Mouse (Mus musculus) heart, adult 2 months (tissue): ENCODE data around the gene Fam198a. TPM values are rescaled to one million over a fixed set of nuclear protein-coding genes. Genes with fewer than 3 reads are reported as not detected.

ENCODE experiments used
- DNase-seq, 2 experiments: peaks; one replicate each; pipeline ENCODE4 v3.0.0; 2021
- H3K27ac ChIP-seq: fragments of 200-600 bp; 2 replicates; pipeline ENCODE4 v1.8.1; 2022
- H3K27me3 ChIP-seq: fragments of 200-500 bp; 2 replicates; pipeline ENCODE4 v1.6.1; 2012; ENCODE audit warnings: mild to moderate bottlenecking, low read length, inconsistent platforms, mixed read lengths; ENCODE audit not compliant: control insufficient read depth, insufficient read depth
- H3K36me3 ChIP-seq: fragments of 200-500 bp; 2 replicates; pipeline ENCODE4 v1.6.1; 2012; ENCODE audit warnings: low read length, inconsistent platforms; ENCODE audit not compliant: control insufficient read depth, insufficient read depth
- H3K4me1 ChIP-seq: fragments of 200-500 bp; 2 replicates; pipeline ENCODE4 v1.6.1; 2011; ENCODE audit warnings: low read length; ENCODE audit not compliant: control insufficient read depth, insufficient read depth
- H3K4me3 ChIP-seq: fragments of 200-600 bp; 2 replicates; pipeline ENCODE4 v1.8.1; 2022
- H3K79me2 ChIP-seq: fragments of 200-500 bp; replicated peaks from 2 replicates; pipeline ENCODE4 v1.6.1; 2012; ENCODE audit warnings: mild to moderate bottlenecking, inconsistent platforms, low read length, moderate library complexity, mixed read lengths; ENCODE audit not compliant: control insufficient read depth, insufficient read depth
- H3K9ac ChIP-seq: fragments of 200-500 bp; 2 replicates; pipeline ENCODE4 v1.6.1; 2012; ENCODE audit warnings: low read depth, mild to moderate bottlenecking, control low read depth, inconsistent platforms, low read length, mixed read lengths
- CTCF ChIP-seq: fragments of 200-600 bp; IDR thresholded peaks from 2 replicates; pipeline ENCODE4 v1.8.1; 2022; ENCODE audit warnings: antibody characterized with exemption, mild to moderate bottlenecking, moderate library complexity
- EP300 ChIP-seq: fragments of 200-500 bp; IDR thresholded peaks from 2 replicates; pipeline ENCODE4 v1.6.1; 2011; ENCODE audit warnings: low read depth, low read length, control low read depth; ENCODE audit not compliant: insufficient read depth
- POLR2A ChIP-seq: fragments of 200-500 bp; IDR thresholded peaks from 2 replicates; pipeline ENCODE4 v1.6.1; 2011; ENCODE audit warnings: mild to moderate bottlenecking, low read depth, low read length, control low read depth; ENCODE audit not compliant: insufficient read depth
- WGBS: fragments of 180-500 bp; shearing (Covaris S2); methylation state at CpG from one replicate; pipeline ENCODE4 v1.1.7; 2018; 5-methylcytosine and 5-hydroxymethylcytosine counted together
- intact Hi-C: fragments of 180-260 bp; cut with DNase I; formaldehyde crosslinking; loops from one replicate; pipeline ENCODE4 v1.15.1; 2025
- polyA plus RNA-seq: library from polyadenylated mRNA; depleted of rRNA; stranded (reverse); fragments of >200 nt; gene quantifications from 2 replicates; pipeline ENCODE4 v1.2.3, GENCODE M21; 2012
- total RNA-seq, 2 experiments: library from RNA; stranded (reverse); gene quantifications; 2 replicates each; pipeline ENCODE4 v1.2.3; 2021

Fam198a gene
- total and polyA plus RNA-seq, 3 experiments, result 0.42 to 1.5 (median 0.96) TPM

GRCm38 (mm10) chr9:122021581-122021980 lies 70.8 kb downstream of the Fam198a start:
- DNase-seq, result no peak
- Histone ChIP-seq H3K27ac (peak overlapping the region; percentile 95), H3K27me3 (no peaks in the 10 kb centered on the region), H3K4me3 (no peak overlapping the region), H3K36me3 (peaks cover 8% of the 10 kb centered on the region), H3K79me2 (no peaks in the 10 kb centered on the region), H3K9ac (no peak overlapping the region), H3K4me1 (peaks cover 48% of the 10 kb centered on the region)
- intact Hi-C loops, result no loop called here
- WGBS, result 91% methylated on average over 5 of the region's 5 CpGs
- TF ChIP-seq CTCF, result no peak
- no peak for TF ChIP-seq POLR2A
- no peak for TF ChIP-seq EP300

GRCm38 (mm10) chr9:122022776-122023175 lies 72.0 kb downstream of the Fam198a start:
- H3K4me3 ChIP-seq, result no peak overlapping the region
- DNase-seq, result peak; percentile 89 to 91
- no peaks in the 10 kb centered on the region for H3K79me2 ChIP-seq
- H3K27me3 ChIP-seq, result no peaks in the 10 kb centered on the region
- H3K27ac ChIP-seq, result peak overlapping the region; percentile 95
- no peak overlapping the region for H3K9ac ChIP-seq
- peaks cover 57% of the 10 kb centered on the region for H3K4me1 ChIP-seq
- WGBS, result 19% methylated on average over 9 of the region's 9 CpGs
- peak; percentile 99 for TF ChIP-seq EP300
- TF ChIP-seq CTCF, result no peak
- peak; percentile 71 for TF ChIP-seq POLR2A
- intact Hi-C loops, result loop anchor here (1.0 to 2.0 kb wide), 3 partner anchors 43 to 96 kb away; no protein-coding TSS in a partner anchor
- H3K36me3 ChIP-seq, result peaks cover 9% of the 10 kb centered on the region

- peak; percentile 35; the same call in 1 of the 2 replicates for TF ChIP-seq POLR2A
- TF ChIP-seq CTCF, result no peak
- peak; percentile 38 to 46 for DNase-seq
- Histone ChIP-seq H3K27ac (peak overlapping the region; percentile 95), H3K4me3 (no peak overlapping the region), H3K36me3 (peaks cover 9% of the 10 kb centered on the region), H3K4me1 (peaks cover 65% of the 10 kb centered on the region), H3K27me3 (no peaks in the 10 kb centered on the region), H3K9ac (peak overlapping the region; percentile 4; the same call in 1 of the 2 replicates), H3K79me2 (no peaks in the 10 kb centered on the region)
- WGBS, result 53% methylated on average over 5 of the region's 5 CpGs
- intact Hi-C loops, result loop anchor here (1.0 to 2.0 kb wide), 2 partner anchors 41 to 95 kb away; no protein-coding TSS in a partner anchor
These were observed 73.1 kb downstream of the Fam198a start for GRCm38 (mm10) chr9:122023873-122024272.

- H3K9ac ChIP-seq, result no peak overlapping the region
- WGBS, result 79% methylated on average over 6 of the region's 6 CpGs
- no peaks in the 10 kb centered on the region for H3K27me3 ChIP-seq
- peaks cover 11% of the 10 kb centered on the region for H3K36me3 ChIP-seq
- H3K4me1 ChIP-seq, result peaks cover 66% of the 10 kb centered on the region
- peak overlapping the region; percentile 95 for H3K27ac ChIP-seq
- DNase-seq, result no peak
- no peak overlapping the region for H3K4me3 ChIP-seq
- TF ChIP-seq POLR2A (no peak), EP300 (no peak), CTCF (no peak)
- H3K79me2 ChIP-seq, result no peaks in the 10 kb centered on the region
- intact Hi-C loops, result no loop called here
These were observed 73.6 kb downstream of the Fam198a start for GRCm38 (mm10) chr9:122024419-122024818.

GRCm38 (mm10) chr9:122025855-122026590 lies 75.2 kb downstream of the Fam198a start:
- Histone ChIP-seq H3K36me3 (peaks cover 11% of the 10 kb centered on the region), H3K79me2 (no peaks in the 10 kb centered on the region), H3K4me1 (peaks cover 68% of the 10 kb centered on the region), H3K27ac (peak overlapping the region; percentile 99), H3K9ac (peak overlapping the region; percentile 54), H3K27me3 (no peaks in the 10 kb centered on the region), H3K4me3 (no peak overlapping the region)
- intact Hi-C loops, result no loop called here
- 63% methylated on average over 7 of the region's 7 CpGs for WGBS
- DNase-seq, result peak in 1 of 2 experiments; percentile 35
- TF ChIP-seq POLR2A (no peak), EP300 (no peak), CTCF (no peak)

GRCm38 (mm10) chr9:122027081-122027913 lies 76.5 kb downstream of the Fam198a start:
- TF ChIP-seq POLR2A (peak; percentile 50; the same call in 1 of the 2 replicates), EP300 (peak; percentile 99), CTCF (no peak)
- WGBS, result 8% methylated on average over 6 of the region's 6 CpGs
- Histone ChIP-seq H3K4me3 (no peak overlapping the region), H3K9ac (peak overlapping the region; percentile 64), H3K36me3 (peaks cover 11% of the 10 kb centered on the region), H3K27ac (peak overlapping the region; percentile 99), H3K4me1 (peaks cover 65% of the 10 kb centered on the region), H3K79me2 (no peaks in the 10 kb centered on the region), H3K27me3 (no peaks in the 10 kb centered on the region)
- DNase-seq, result peak; percentile 79 to 88
- intact Hi-C loops, result loop anchor here (1.0 kb wide), 1 partner anchor 83 kb away; no protein-coding TSS in a partner anchor
